Mouse (Mus musculus) MEL (cell line): Measurements from ENCODE around the gene Ffar1. TPM values are rescaled to one million over a fixed set of nuclear protein-coding genes. Genes with fewer than 3 reads are reported as not detected.

Experiments used
- DNase-seq: peaks from one replicate; pipeline ENCODE4 v3.0.0; 2011; ENCODE audit warnings: low read depth, low spot score
- H3K27ac ChIP-seq: 2 replicates; pipeline ENCODE4 v1.5.1; 2012; ENCODE audit warnings: low read depth, mild to moderate bottlenecking, control low read depth, low read length, moderate library complexity; ENCODE audit not compliant: control insufficient read depth
- H3K27me3 ChIP-seq, 2 experiments: fragments of 150-350 bp in 1 of 2; sonication (generic) in 1 of 2; 2 replicates each; pipeline ENCODE4 v1.6.1; 2012; ENCODE audit warnings: low read length in 2 of 2, mild to moderate bottlenecking in 2 of 2, improper control_type of control experiment in 1 of 2, moderate library complexity in 1 of 2; ENCODE audit not compliant: insufficient read depth in 2 of 2, control insufficient read depth in 1 of 2
- H3K36me3 ChIP-seq, 2 experiments: 2 replicates each; pipeline ENCODE4 v1.6.1; 2012 to 2014; ENCODE audit warnings: low read length in 2 of 2, improper control_type of control experiment in 1 of 2, inconsistent platforms in 1 of 2, mild to moderate bottlenecking in 1 of 2; ENCODE audit not compliant: insufficient read depth in 2 of 2, control insufficient read depth in 1 of 2
- H3K4me1 ChIP-seq, 2 experiments: fragments of 150-350 bp in 1 of 2; sonication (generic) in 1 of 2; 2 replicates each; pipeline ENCODE4 v1.6.1; 2012; ENCODE audit warnings: low read length in 2 of 2, improper control_type of control experiment in 1 of 2, mild to moderate bottlenecking in 1 of 2; ENCODE audit not compliant: insufficient read depth in 2 of 2, control insufficient read depth in 1 of 2
- H3K4me3 ChIP-seq, 2 experiments: fragments of 150-350 bp in 1 of 2; sonication (generic) in 1 of 2; 2 replicates each; pipeline ENCODE4 v1.5.1; 2012; ENCODE audit warnings: low read depth in 2 of 2, low read length in 2 of 2, mild to moderate bottlenecking in 2 of 2, moderate library complexity in 2 of 2, control low read depth in 1 of 2, improper control_type of control experiment in 1 of 2; ENCODE audit not compliant: control insufficient read depth in 1 of 2, insufficient read depth in 1 of 2
- H3K79me2 ChIP-seq: 2 replicates; pipeline ENCODE4 v1.6.1; 2012; ENCODE audit warnings: mild to moderate bottlenecking, low read length, moderate library complexity; ENCODE audit not compliant: control insufficient read depth, poor library complexity, insufficient read depth
- H3K9ac ChIP-seq: 2 replicates; pipeline ENCODE4 v1.6.1; 2012; ENCODE audit warnings: low read depth, mild to moderate bottlenecking, control low read depth, low read length, moderate library complexity; ENCODE audit not compliant: control insufficient read depth, poor library complexity, severe bottlenecking
- H3K9me3 ChIP-seq: fragments of 150-350 bp; sonication (generic); replicated peaks from 2 replicates; pipeline ENCODE4 v1.6.1; 2012; ENCODE audit warnings: mild to moderate bottlenecking, low read length, improper control_type of control experiment, moderate library complexity; ENCODE audit not compliant: insufficient read depth
- BHLHE40 ChIP-seq: IDR thresholded peaks from 2 replicates; pipeline ENCODE4 v1.6.1; 2012; ENCODE audit warnings: low read depth, mild to moderate bottlenecking, inconsistent platforms, low read length, improper control_type of control experiment, borderline replicate concordance
- CHD1 ChIP-seq: IDR thresholded peaks from 2 replicates; pipeline ENCODE4 v1.6.1; 2012; ENCODE audit warnings: low read depth, mild to moderate bottlenecking, inconsistent platforms, low read length, improper control_type of control experiment
- CHD2 ChIP-seq: IDR thresholded peaks from 2 replicates; pipeline ENCODE4 v1.6.1; 2011; ENCODE audit warnings: low read length, improper control_type of control experiment
- CTCF ChIP-seq, 3 experiments: IDR thresholded peaks in 2 of 3; conservative IDR thresholded peaks in 1 of 3; 2 replicates each; pipeline ENCODE4 v1.5.1; 2011 to 2012; ENCODE audit warnings: low read length in 3 of 3, low read depth in 2 of 3, mild to moderate bottlenecking in 2 of 3, improper control_type of control experiment in 1 of 3, inconsistent platforms in 1 of 3, mixed read lengths in 1 of 3, moderate library complexity in 1 of 3; ENCODE audit not compliant: control insufficient read depth in 1 of 3, insufficient read depth in 1 of 3, poor library complexity in 1 of 3, severe bottlenecking in 1 of 3
- ELF1 ChIP-seq: IDR thresholded peaks from 2 replicates; pipeline ENCODE4 v1.6.1; 2014; ENCODE audit warnings: low read depth, mild to moderate bottlenecking, inconsistent platforms, low read length, improper control_type of control experiment, moderate library complexity
- EP300 ChIP-seq, 2 experiments: IDR thresholded peaks; 2 replicates each; pipeline ENCODE4 v1.6.1; 2011; ENCODE audit warnings: improper control_type of control experiment in 2 of 2, low read length in 2 of 2, low read depth in 1 of 2, mild to moderate bottlenecking in 1 of 2
- ETS1 ChIP-seq: IDR thresholded peaks from 2 replicates; pipeline ENCODE4 v1.6.1; 2012; ENCODE audit warnings: low read depth, mild to moderate bottlenecking, inconsistent platforms, low read length, improper control_type of control experiment, moderate library complexity
- GABPA ChIP-seq: IDR thresholded peaks from 2 replicates; pipeline ENCODE4 v1.6.1; 2012; ENCODE audit warnings: low read depth, mild to moderate bottlenecking, inconsistent platforms, low read length, improper control_type of control experiment, moderate library complexity
- GATA1 ChIP-seq: IDR thresholded peaks from 2 replicates; pipeline ENCODE4 v1.6.1; 2011; ENCODE audit warnings: low read depth, low read length, improper control_type of control experiment
- HCFC1 ChIP-seq: IDR thresholded peaks from 2 replicates; pipeline ENCODE4 v1.6.1; 2012; ENCODE audit warnings: low read depth, mild to moderate bottlenecking, inconsistent platforms, low read length, improper control_type of control experiment, moderate library complexity
- MAFK ChIP-seq: IDR thresholded peaks from 2 replicates; pipeline ENCODE4 v1.6.1; 2011; ENCODE audit warnings: low read depth, mild to moderate bottlenecking, low read length, improper control_type of control experiment, borderline replicate concordance
- MAZ ChIP-seq: IDR thresholded peaks from 2 replicates; pipeline ENCODE4 v1.6.1; 2012; ENCODE audit warnings: low read depth, mild to moderate bottlenecking, inconsistent platforms, low read length, improper control_type of control experiment
- MXI1 ChIP-seq: IDR thresholded peaks from 2 replicates; pipeline ENCODE4 v1.6.1; 2011; ENCODE audit warnings: mild to moderate bottlenecking, low read depth, low read length, improper control_type of control experiment
- MYB ChIP-seq: IDR thresholded peaks from 2 replicates; pipeline ENCODE4 v1.6.1; 2011; ENCODE audit warnings: mild to moderate bottlenecking, low read depth, low read length, improper control_type of control experiment
- MYC ChIP-seq: IDR thresholded peaks from 2 replicates; pipeline ENCODE4 v1.6.1; 2011; ENCODE audit warnings: low read depth, mild to moderate bottlenecking, low read length, improper control_type of control experiment, moderate library complexity
- NELFE ChIP-seq: IDR thresholded peaks from 2 replicates; pipeline ENCODE4 v1.6.1; 2011; ENCODE audit warnings: low read depth, low read length, improper control_type of control experiment
- NRF1 ChIP-seq: IDR thresholded peaks from 2 replicates; pipeline ENCODE4 v1.6.1; 2014; ENCODE audit warnings: low read depth, mild to moderate bottlenecking, inconsistent platforms, low read length, improper control_type of control experiment, moderate library complexity; ENCODE audit not compliant: poor library complexity, insufficient read depth, severe bottlenecking
- POLR2AphosphoS5 ChIP-seq: IDR thresholded peaks from 2 replicates; pipeline ENCODE4 v1.6.1; 2012; ENCODE audit warnings: low read depth, borderline replicate concordance, mild to moderate bottlenecking, inconsistent platforms, low read length, moderate library complexity, mixed read lengths
- RAD21 ChIP-seq: IDR thresholded peaks from 2 replicates; pipeline ENCODE4 v1.6.1; 2011; ENCODE audit warnings: mild to moderate bottlenecking, low read depth, low read length, improper control_type of control experiment
- SMC3 ChIP-seq: IDR thresholded peaks from 2 replicates; pipeline ENCODE4 v1.6.1; 2011; ENCODE audit warnings: low read depth, low read length, improper control_type of control experiment
- TAL1 ChIP-seq: IDR thresholded peaks from 2 replicates; pipeline ENCODE4 v1.6.1; 2012; ENCODE audit warnings: mild to moderate bottlenecking, inconsistent platforms, low read length, moderate library complexity, mixed read lengths
- TBP ChIP-seq: IDR thresholded peaks from 2 replicates; pipeline ENCODE4 v1.8.0; 2011; ENCODE audit warnings: low read depth, low read length, improper control_type of control experiment
- ZKSCAN1 ChIP-seq: IDR thresholded peaks from 2 replicates; pipeline ENCODE4 v1.6.1; 2012; ENCODE audit warnings: low read depth, mild to moderate bottlenecking, inconsistent platforms, low read length, improper control_type of control experiment, moderate library complexity
- ZNF384 ChIP-seq: IDR thresholded peaks from 2 replicates; pipeline ENCODE4 v1.6.1; 2012; ENCODE audit warnings: low read depth, mild to moderate bottlenecking, inconsistent platforms, low read length, improper control_type of control experiment
- polyA plus RNA-seq, 2 experiments: library from polyadenylated mRNA; stranded (reverse) in 1 of 2; unstranded in 1 of 2; fragments of >175 nt in 1 of 2; fragments of >200 nt in 1 of 2; gene quantifications; 2 replicates each; pipeline versions ENCODE4 v1.2.1 to v1.2.4; 2012; ENCODE audit warnings: low replicate concordance in 2 of 2, low read depth in 1 of 2; ENCODE audit not compliant: insufficient read length in 2 of 2, insufficient read depth in 1 of 2, missing spikeins in 1 of 2
- total RNA-seq: library from RNA; depleted of rRNA; stranded (reverse); fragments of 300-350 nt; gene quantifications from 2 replicates; pipeline ENCODE4 v1.2.3, GENCODE M21; 2012

The Ffar1 gene
- total and polyA plus RNA-seq, 3 experiments: not detected

DNA sequence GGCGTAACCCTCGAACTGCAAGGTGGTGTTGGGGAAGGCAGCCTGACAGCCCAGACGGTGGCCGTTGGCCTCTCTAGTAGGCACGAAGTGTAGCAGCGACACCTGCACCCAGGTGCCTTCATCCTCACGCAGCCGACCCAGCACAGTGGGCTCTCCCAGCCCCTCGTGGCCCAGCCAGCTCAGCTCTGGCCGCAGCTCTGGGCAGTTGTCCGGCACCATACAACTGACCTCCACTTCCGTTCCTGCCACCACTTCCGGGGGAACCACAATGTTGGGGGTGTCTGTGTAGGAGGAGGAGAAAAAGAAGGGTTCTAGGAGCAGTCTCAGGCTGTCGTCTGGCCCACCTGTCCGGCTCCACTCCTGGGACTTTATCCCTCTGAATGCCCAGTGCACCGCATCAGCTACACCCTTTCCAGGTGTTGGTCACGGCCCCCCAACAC, 47.6 kb upstream of the Ffar1 start:
- Histone ChIP-seq H3K4me3 (no peak overlapping the region), H3K27ac (no peak overlapping the region), H3K9me3 (no peaks in the 10 kb centered on the region), H3K9ac (no peak overlapping the region), H3K36me3 (no peaks in the 10 kb centered on the region), H3K27me3 (peaks cover 0 to 2% of the 10 kb centered on the region in 2 experiments; a peak in 3 of 4 replicates), H3K4me1 (no peaks in the 10 kb centered on the region), H3K79me2 (no peaks in the 10 kb centered on the region)
- no peak for TF ChIP-seq NRF1
- TF ChIP-seq TAL1: no peak
- no peak for TF ChIP-seq TBP
- no peak for TF ChIP-seq SMC3
- no peak for TF ChIP-seq MAFK
- no peak for TF ChIP-seq CHD1
- no peak for TF ChIP-seq ZNF384
- no peak for TF ChIP-seq ETS1
- TF ChIP-seq BHLHE40: no peak
- TF ChIP-seq RAD21: no peak
- TF ChIP-seq ZKSCAN1: no peak
- TF ChIP-seq NELFE: no peak
- TF ChIP-seq CHD2: no peak
- no peak for TF ChIP-seq MYB
- TF ChIP-seq MYC: no peak
- no peak for TF ChIP-seq EP300 (IDR thresholded peaks at IDR 0.05; ENCODE audit: low read depth in 1 of 2, low read length in 2 of 2)
- no peak for DNase-seq

DNA sequence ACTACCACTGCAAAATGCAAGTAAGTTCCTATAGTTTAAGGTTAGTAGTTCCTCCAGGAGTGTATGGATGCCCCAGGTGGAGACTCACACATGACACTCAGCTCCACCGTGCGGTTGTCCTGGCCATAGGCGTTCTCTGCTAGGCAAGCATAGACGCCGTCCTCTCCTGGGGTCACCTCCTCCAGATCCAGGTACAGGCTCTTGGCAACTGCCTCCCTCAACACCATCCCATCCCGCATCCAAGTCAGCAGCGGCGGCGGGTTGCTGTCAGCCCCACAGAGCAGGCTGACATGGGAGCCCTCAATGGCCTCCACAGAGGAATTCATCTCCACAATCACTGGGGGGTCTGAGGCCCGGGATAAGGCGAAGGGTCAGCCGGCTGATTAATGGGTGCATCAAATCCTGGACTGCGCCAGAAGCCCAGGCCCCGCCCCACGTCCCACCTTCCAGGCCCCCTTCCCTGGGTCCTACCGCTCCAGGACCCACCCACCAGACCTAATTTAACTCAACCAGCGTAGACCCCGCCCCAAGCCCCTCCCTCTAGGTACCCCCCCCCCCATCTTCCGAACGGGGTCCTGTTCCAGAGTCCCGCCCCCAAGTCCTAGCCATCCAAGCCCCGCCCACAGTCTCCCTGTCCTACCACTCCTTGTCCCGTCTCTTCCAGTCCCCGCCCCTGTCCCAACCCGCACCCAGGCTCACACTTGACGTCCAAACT, 47.1 kb upstream of the Ffar1 start:
- no peak for TF ChIP-seq ELF1
- TF ChIP-seq MAZ: no peak
- TF ChIP-seq POLR2AphosphoS5: no peak
- no peak for TF ChIP-seq MXI1
- TF ChIP-seq SMC3: no peak
- TF ChIP-seq GABPA: no peak
- TF ChIP-seq MAFK: no peak
- TF ChIP-seq HCFC1: no peak
- TF ChIP-seq CTCF (IDR thresholded peaks at IDR 0.05 in 2 of 3, conservative IDR thresholded peaks at IDR 0.05 in 1 of 3; ENCODE audit: control insufficient read depth in 1 of 3, insufficient read depth in 1 of 3, low read depth in 2 of 3, low read length in 3 of 3, poor library complexity in 1 of 3, severe bottlenecking in 1 of 3): no peak
- TF ChIP-seq GATA1: no peak
- TF ChIP-seq, all 39 proteins: peak for 0
- Histone ChIP-seq H3K9me3 (no peaks in the 10 kb centered on the region), H3K4me1 (no peaks in the 10 kb centered on the region), H3K4me3 (no peak overlapping the region), H3K79me2 (no peaks in the 10 kb centered on the region), H3K9ac (no peak overlapping the region), H3K36me3 (no peaks in the 10 kb centered on the region), H3K27ac (no peak overlapping the region), H3K27me3 (peaks cover 0 to 1% of the 10 kb centered on the region in 2 experiments; a peak in 1 of 4 replicates)
- peak; percentile 9 for DNase-seq
